Mouse (Mus musculus) cerebellum, adult 11-12 months (tissue): ENCODE data around the gene Lect2.

Experiments used
- DNase-seq: peaks from one replicate; pipeline ENCODE4 v3.0.0; 2022

Gene Lect2

GRCm38 (mm10) chr13:56548401-56548800, at the start of gene Lect2:
Gene Lect2, minus strand, starts transcription at chr13:56548502.
- no peak for DNase-seq

GRCm38 (mm10) chr13:56597296-56597695, 49.0 kb upstream of the Lect2 start:
- DNase-seq = no peak

- no peak for DNase-seq
These were observed 46.9 kb upstream of the Lect2 start for GRCm38 (mm10) chr13:56595246-56595645.

- no peak for DNase-seq
These were observed 45.7 kb upstream of the Lect2 start for GRCm38 (mm10) chr13:56593961-56594391.

GRCm38 (mm10) chr13:56593196-56593595, 44.9 kb upstream of the Lect2 start:
- no peak for DNase-seq

- no peak for DNase-seq
These were observed 43.6 kb upstream of the Lect2 start for GRCm38 (mm10) chr13:56591939-56592338.

GRCm38 (mm10) chr13:56591191-56591590, 42.9 kb upstream of the Lect2 start:
- DNase-seq = no peak

GRCm38 (mm10) chr13:56590202-56590601, 41.9 kb upstream of the Lect2 start:
- DNase-seq = no peak

GRCm38 (mm10) chr13:56588454-56589117, 40.3 kb upstream of the Lect2 start:
- DNase-seq = no peak

GRCm38 (mm10) chr13:56586046-56586445, 37.7 kb upstream of the Lect2 start:
- DNase-seq = no peak

GRCm38 (mm10) chr13:56582720-56583119, 34.4 kb upstream of the Lect2 start:
- no peak for DNase-seq

- peak; percentile 32 for DNase-seq
These were observed 33.7 kb upstream of the Lect2 start for GRCm38 (mm10) chr13:56581961-56582434.

- no peak for DNase-seq
These were observed 33.2 kb upstream of the Lect2 start for GRCm38 (mm10) chr13:56581512-56581911.

GRCm38 (mm10) chr13:56580450-56580849, 32.1 kb upstream of the Lect2 start:
- no peak for DNase-seq

GRCm38 (mm10) chr13:56578097-56578496, 29.8 kb upstream of the Lect2 start:
- no peak for DNase-seq

GRCm38 (mm10) chr13:56575701-56576321, 27.5 kb upstream of the Lect2 start:
- peak; percentile 18 for DNase-seq

- DNase-seq = no peak
These were observed 26.8 kb upstream of the Lect2 start for GRCm38 (mm10) chr13:56575074-56575473.

- DNase-seq = no peak
These were observed 23.3 kb upstream of the Lect2 start for GRCm38 (mm10) chr13:56571645-56572044.

- no peak for DNase-seq
These were observed 18.0 kb upstream of the Lect2 start for GRCm38 (mm10) chr13:56566336-56566735.

GRCm38 (mm10) chr13:56563075-56563474, 14.8 kb upstream of the Lect2 start:
- no peak for DNase-seq

- no peak for DNase-seq
These were observed 12.8 kb upstream of the Lect2 start for GRCm38 (mm10) chr13:56561129-56561528.

- DNase-seq = no peak
These were observed 11.6 kb upstream of the Lect2 start for GRCm38 (mm10) chr13:56559841-56560370.

GRCm38 (mm10) chr13:56558811-56559210, 10.5 kb upstream of the Lect2 start:
- DNase-seq = no peak

- no peak for DNase-seq
These were observed 8.4 kb upstream of the Lect2 start for GRCm38 (mm10) chr13:56556701-56557100.
